Mouse (Mus musculus) heart, embryonic 10.5 days (tissue): ENCODE data around the gene Ankrd44. TPM values are rescaled to one million over a fixed set of nuclear protein-coding genes. Genes with fewer than 3 reads are reported as not detected.

Experiments used
- DNase-seq: peaks from one replicate; pipeline ENCODE4 v3.0.0-alpha.2; 2017; ENCODE audit warnings: low spot score
- H3K27ac ChIP-seq: fragments of 300-500 bp; sonication (generic); 2 replicates; pipeline ENCODE4 v1.5.1; 2016; ENCODE audit warnings: mild to moderate bottlenecking
- H3K27me3 ChIP-seq: fragments of 300-500 bp; sonication (generic); 2 replicates; pipeline ENCODE4 v1.6.1; 2016; ENCODE audit warnings: mild to moderate bottlenecking; ENCODE audit not compliant: poor library complexity, insufficient read depth, severe bottlenecking
- H3K36me3 ChIP-seq: fragments of 300-500 bp; sonication (generic); 2 replicates; pipeline ENCODE4 v1.6.1; 2016; ENCODE audit warnings: mild to moderate bottlenecking, moderate library complexity
- H3K4me1 ChIP-seq: fragments of 300-500 bp; sonication (generic); 2 replicates; pipeline ENCODE4 v1.6.1; 2016; ENCODE audit warnings: mild to moderate bottlenecking
- H3K4me3 ChIP-seq: fragments of 300-500 bp; sonication (generic); 2 replicates; pipeline ENCODE4 v1.5.1; 2016; ENCODE audit warnings: mild to moderate bottlenecking, moderate library complexity
- H3K9me3 ChIP-seq: fragments of 300-500 bp; sonication (generic); 2 replicates; pipeline ENCODE4 v1.6.1; 2016; ENCODE audit warnings: mild to moderate bottlenecking, moderate library complexity
- WGBS: fragments of 180-500 bp; shearing (Covaris S2); methylation state at CpG from one replicate; pipeline ENCODE4 v1.1.7; 2016; 5-methylcytosine and 5-hydroxymethylcytosine counted together
- polyA plus RNA-seq: library from polyadenylated mRNA; unstranded; fragments of >200 nt; fragmentation: Nextera tagmentation; extraction: Ambion mirVana; gene quantifications from 2 replicates; pipeline ENCODE4 v1.2.1, GENCODE M21; 2016

Ankrd44 gene
- polyA plus RNA-seq, 1 experiment from 2014 or later: 10.9 TPM

- H3K36me3 ChIP-seq: peaks cover 4% of the 10 kb centered on the region; the same call in 1 of the 2 replicates
- H3K4me3 ChIP-seq: no peak overlapping the region
- DNase-seq: no peak
- no peaks in the 10 kb centered on the region for H3K9me3 ChIP-seq
- H3K4me1 ChIP-seq: peaks cover 5% of the 10 kb centered on the region; the same call in 1 of the 2 replicates
- no peak overlapping the region; the same call in 1 of the 2 replicates for H3K27ac ChIP-seq
- WGBS: 54% methylated on average over 8 of the region's 8 CpGs
- no peaks in the 10 kb centered on the region for H3K27me3 ChIP-seq
Observed at GRCm38 (mm10) chr1:54665582-54666405, 260.4 kb downstream of the Ankrd44 start.

GRCm38 (mm10) chr1:54665095-54665494 lies 261.1 kb downstream of the Ankrd44 start:
- WGBS: 88% methylated on average over 4 of the region's 4 CpGs
- no peak for DNase-seq

GRCm38 (mm10) chr1:54660674-54661073 lies 265.5 kb downstream of the Ankrd44 start:
- Histone ChIP-seq H3K4me1 (peaks cover 5% of the 10 kb centered on the region; the same call in 1 of the 2 replicates), H3K27me3 (no peaks in the 10 kb centered on the region), H3K9me3 (no peaks in the 10 kb centered on the region), H3K4me3 (no peak overlapping the region), H3K36me3 (peaks cover 11% of the 10 kb centered on the region; the same call in 1 of the 2 replicates), H3K27ac (no peak overlapping the region)
- DNase-seq: no peak
- 85% methylated on average over 6 of the region's 6 CpGs for WGBS

More at GRCm38 (mm10) chr1:54665095-54665494, 261.1 kb downstream of the Ankrd44 start:
- no peak overlapping the region for H3K27ac ChIP-seq
- H3K9me3 ChIP-seq: no peaks in the 10 kb centered on the region
- H3K36me3 ChIP-seq: peaks cover 4% of the 10 kb centered on the region; the same call in 1 of the 2 replicates
- peaks cover 5% of the 10 kb centered on the region; the same call in 1 of the 2 replicates for H3K4me1 ChIP-seq
- H3K27me3 ChIP-seq: no peaks in the 10 kb centered on the region
- H3K4me3 ChIP-seq: no peak overlapping the region

GRCm38 (mm10) chr1:54658558-54658957 lies 267.6 kb downstream of the Ankrd44 start:
- Histone ChIP-seq H3K27ac (no peak overlapping the region), H3K9me3 (no peaks in the 10 kb centered on the region), H3K36me3 (peaks cover 17% of the 10 kb centered on the region; the same call in 1 of the 2 replicates), H3K4me1 (no peaks in the 10 kb centered on the region), H3K27me3 (no peaks in the 10 kb centered on the region), H3K4me3 (no peak overlapping the region)
- no peak for DNase-seq
- 87% methylated on average over 4 of the region's 4 CpGs for WGBS

GRCm38 (mm10) chr1:54648237-54648636 lies 277.9 kb downstream of the Ankrd44 start:
- Histone ChIP-seq H3K9me3 (no peaks in the 10 kb centered on the region), H3K27me3 (no peaks in the 10 kb centered on the region), H3K36me3 (peaks cover 3% of the 10 kb centered on the region; the same call in 1 of the 2 replicates), H3K4me1 (peaks cover 3% of the 10 kb centered on the region), H3K27ac (no peak overlapping the region), H3K4me3 (no peak overlapping the region)
- 84% methylated on average over 5 of the region's 5 CpGs for WGBS
- no peak for DNase-seq

- Histone ChIP-seq H3K27ac (no peak overlapping the region), H3K4me3 (no peak overlapping the region), H3K4me1 (no peaks in the 10 kb centered on the region; the same call in none of the 2 replicates), H3K36me3 (no peaks in the 10 kb centered on the region), H3K9me3 (no peaks in the 10 kb centered on the region), H3K27me3 (no peaks in the 10 kb centered on the region)
- 78% methylated on average over 3 of the region's 3 CpGs for WGBS
- DNase-seq: no peak
Observed at GRCm38 (mm10) chr1:54647335-54647745, 278.8 kb downstream of the Ankrd44 start.

- no peaks in the 10 kb centered on the region for H3K36me3 ChIP-seq
- no peak overlapping the region for H3K27ac ChIP-seq
- H3K27me3 ChIP-seq: no peaks in the 10 kb centered on the region
- H3K9me3 ChIP-seq: no peaks in the 10 kb centered on the region
- no peaks in the 10 kb centered on the region for H3K4me1 ChIP-seq
- WGBS: 45% methylated on average over 5 of the region's 5 CpGs
- no peak for DNase-seq
- no peak overlapping the region for H3K4me3 ChIP-seq
Observed at GRCm38 (mm10) chr1:54640184-54640795, 285.9 kb downstream of the Ankrd44 start.

- no peaks in the 10 kb centered on the region for H3K4me1 ChIP-seq
- no peak overlapping the region for H3K27ac ChIP-seq
- H3K9me3 ChIP-seq: no peaks in the 10 kb centered on the region
- no peaks in the 10 kb centered on the region for H3K27me3 ChIP-seq
- DNase-seq: no peak
- no peak overlapping the region for H3K4me3 ChIP-seq
- no peaks in the 10 kb centered on the region for H3K36me3 ChIP-seq
- WGBS: 72% methylated on average over 6 of the region's 6 CpGs
Observed at GRCm38 (mm10) chr1:54639506-54640078, 286.6 kb downstream of the Ankrd44 start.

- Histone ChIP-seq H3K4me3 (no peak overlapping the region), H3K9me3 (no peaks in the 10 kb centered on the region), H3K4me1 (no peaks in the 10 kb centered on the region), H3K27ac (no peak overlapping the region), H3K36me3 (no peaks in the 10 kb centered on the region), H3K27me3 (no peaks in the 10 kb centered on the region)
- WGBS: 83% methylated on average over 2 of the region's 2 CpGs
- no peak for DNase-seq
Observed at GRCm38 (mm10) chr1:54639076-54639475, 287.1 kb downstream of the Ankrd44 start.

- no peak for DNase-seq
- 82% methylated on average over 2 of the region's 2 CpGs for WGBS
- Histone ChIP-seq H3K9me3 (no peaks in the 10 kb centered on the region), H3K4me3 (no peak overlapping the region), H3K4me1 (no peaks in the 10 kb centered on the region), H3K27me3 (no peaks in the 10 kb centered on the region), H3K27ac (no peak overlapping the region), H3K36me3 (no peaks in the 10 kb centered on the region)
Observed at GRCm38 (mm10) chr1:54637340-54637739, 288.8 kb downstream of the Ankrd44 start.

GRCm38 (mm10) chr1:54629106-54629505 lies 297.1 kb downstream of the Ankrd44 start:
- DNase-seq: no peak
- Histone ChIP-seq H3K4me1 (0 out of 2 replicates have a peak, but pooled peaks cover 2% of the 10 kb centered on the region), H3K27ac (no peak overlapping the region), H3K4me3 (no peak overlapping the region), H3K27me3 (no peaks in the 10 kb centered on the region), H3K9me3 (no peaks in the 10 kb centered on the region), H3K36me3 (no peaks in the 10 kb centered on the region)
- WGBS: 81% methylated on average over 1 of the region's 1 CpGs

- H3K4me1 ChIP-seq: no peaks in the 10 kb centered on the region
- H3K27me3 ChIP-seq: no peaks in the 10 kb centered on the region
- H3K9me3 ChIP-seq: peaks cover 6% of the 10 kb centered on the region; the same call in 1 of the 2 replicates
- DNase-seq: no peak
- no peak overlapping the region for H3K4me3 ChIP-seq
- no peaks in the 10 kb centered on the region for H3K36me3 ChIP-seq
- no peak overlapping the region for H3K27ac ChIP-seq
- WGBS: 90% methylated on average over 6 of the region's 6 CpGs
Observed at GRCm38 (mm10) chr1:54614963-54615362, 311.2 kb downstream of the Ankrd44 start.

GRCm38 (mm10) chr1:54612344-54612743 lies 313.8 kb downstream of the Ankrd44 start:
- 81% methylated on average over 6 of the region's 6 CpGs for WGBS
- no peak for DNase-seq
- no peak overlapping the region for H3K4me3 ChIP-seq
- H3K27ac ChIP-seq: no peak overlapping the region
- no peaks in the 10 kb centered on the region for H3K36me3 ChIP-seq
- no peaks in the 10 kb centered on the region for H3K4me1 ChIP-seq
- H3K9me3 ChIP-seq: peaks cover 6% of the 10 kb centered on the region; the same call in 1 of the 2 replicates
- H3K27me3 ChIP-seq: no peaks in the 10 kb centered on the region
